Mouse (Mus musculus) C2C12 (cell line): ENCODE measurements around the gene Rab5c. TPM values are rescaled to one million over a fixed set of nuclear protein-coding genes. Genes with fewer than 3 reads are reported as not detected.

ENCODE experiments used
- H3K27me3 ChIP-seq: one replicate; pipeline ENCODE4 v1.6.1; 2011; ENCODE audit not compliant: control insufficient read depth, insufficient read depth, insufficient read length
- H3K36me3 ChIP-seq: one replicate; pipeline ENCODE4 v1.6.1; 2011; ENCODE audit not compliant: control insufficient read depth, insufficient read depth
- H3K4me3 ChIP-seq: one replicate; pipeline ENCODE4 v1.5.1; 2011; ENCODE audit warnings: mild to moderate bottlenecking, control low read depth; ENCODE audit not compliant: poor library complexity, insufficient read depth, severe bottlenecking
- H3K79me2 ChIP-seq: one replicate; pipeline ENCODE4 v1.6.1; 2011; ENCODE audit not compliant: control insufficient read depth, insufficient read depth
- H3K79me3 ChIP-seq: one replicate; pipeline ENCODE4 v1.6.1; 2011; ENCODE audit warnings: low read depth, control low read depth
- H3ac ChIP-seq: one replicate; pipeline ENCODE3; 2011; ENCODE audit warnings: low read depth; ENCODE audit not compliant: control insufficient read depth, insufficient read length
- CEBPB ChIP-seq: IDR thresholded peaks from one replicate; pipeline ENCODE4 v1.6.1; 2011; ENCODE audit warnings: low read depth, mild to moderate bottlenecking, control low read depth, moderate library complexity
- CTCF ChIP-seq: IDR thresholded peaks from one replicate; pipeline ENCODE4 v1.5.1; 2011; ENCODE audit not compliant: control insufficient read depth, insufficient read depth, insufficient read length
- FOSL1 ChIP-seq: IDR thresholded peaks from one replicate; pipeline ENCODE4 v1.8.0; 2011; ENCODE audit warnings: mild to moderate bottlenecking, low read length; ENCODE audit not compliant: poor library complexity, insufficient read depth, severe bottlenecking
- MAX ChIP-seq: IDR thresholded peaks from one replicate; pipeline ENCODE4 v1.6.1; 2011; ENCODE audit warnings: mild to moderate bottlenecking, control low read depth
- MYOD1 ChIP-seq: IDR thresholded peaks from one replicate; pipeline ENCODE4 v1.6.1; 2011; ENCODE audit warnings: low read depth; ENCODE audit not compliant: control insufficient read depth, insufficient read length
- MYOG ChIP-seq: IDR thresholded peaks from one replicate; pipeline ENCODE4 v1.6.1; 2011; ENCODE audit not compliant: control insufficient read depth, insufficient read length; ENCODE audit errors: extremely low read depth
- USF1 ChIP-seq: IDR thresholded peaks from one replicate; pipeline ENCODE4 v1.6.1; 2011; ENCODE audit warnings: low read depth, mild to moderate bottlenecking, control low read depth, moderate library complexity
- polyA plus RNA-seq: library from polyadenylated mRNA; unstranded; fragments of >200 nt; fragmentation: generic; extraction: Trizol; gene quantifications from one replicate; pipeline ENCODE4 v1.2.1, GENCODE M21; 2012; ENCODE audit warnings: missing spikeins

The Rab5c gene
- polyA plus RNA-seq, 1 experiment = 136 TPM

GRCm38 (mm10) chr11:100682526-100682925 lies 55.5 kb downstream of the Rab5c start:
- Histone ChIP-seq H3ac (no peak overlapping the region), H3K79me3 (no peaks in the 10 kb centered on the region), H3K4me3 (no peak overlapping the region), H3K36me3 (no peaks in the 10 kb centered on the region), H3K27me3 (peaks cover 30% of the 10 kb centered on the region), H3K79me2 (no peaks in the 10 kb centered on the region)
- TF ChIP-seq FOSL1 = no peak
- no peak for TF ChIP-seq MYOD1
- TF ChIP-seq MAX = no peak
- no peak for TF ChIP-seq USF1

GRCm38 (mm10) chr11:100681826-100682225 lies 56.2 kb downstream of the Rab5c start:
- no peak overlapping the region for H3ac ChIP-seq
- H3K79me2 ChIP-seq = no peaks in the 10 kb centered on the region
- H3K27me3 ChIP-seq = peaks cover 30% of the 10 kb centered on the region
- no peak for TF ChIP-seq MAX
- no peak for TF ChIP-seq MYOD1
- no peak for TF ChIP-seq CEBPB
- TF ChIP-seq FOSL1 = no peak
- H3K79me3 ChIP-seq = no peaks in the 10 kb centered on the region
- no peaks in the 10 kb centered on the region for H3K36me3 ChIP-seq
- no peak overlapping the region for H3K4me3 ChIP-seq

- no peaks in the 10 kb centered on the region for H3K79me2 ChIP-seq
- peaks cover 46% of the 10 kb centered on the region for H3K27me3 ChIP-seq
- H3K36me3 ChIP-seq = no peaks in the 10 kb centered on the region
- TF ChIP-seq CTCF (no peak), MAX (no peak), MYOD1 (no peak), CEBPB (no peak), MYOG (no peak)
- H3ac ChIP-seq = no peak overlapping the region
- no peak overlapping the region for H3K4me3 ChIP-seq
- H3K79me3 ChIP-seq = no peaks in the 10 kb centered on the region
Measured at GRCm38 (mm10) chr11:100677810-100678209, 60.2 kb downstream of the Rab5c start.

- Histone ChIP-seq H3K27me3 (peaks cover 44% of the 10 kb centered on the region), H3K4me3 (no peak overlapping the region), H3K79me3 (no peaks in the 10 kb centered on the region), H3K79me2 (no peaks in the 10 kb centered on the region), H3K36me3 (no peaks in the 10 kb centered on the region), H3ac (no peak overlapping the region)
- TF ChIP-seq CTCF (no peak), FOSL1 (no peak), MYOD1 (no peak), MYOG (no peak), CEBPB (no peak), USF1 (no peak), MAX (no peak)
Measured at GRCm38 (mm10) chr11:100673169-100673568, 64.8 kb downstream of the Rab5c start.

- Histone ChIP-seq H3K27me3 (peaks cover 44% of the 10 kb centered on the region), H3K79me3 (no peaks in the 10 kb centered on the region), H3K4me3 (no peak overlapping the region), H3ac (no peak overlapping the region), H3K36me3 (no peaks in the 10 kb centered on the region), H3K79me2 (no peaks in the 10 kb centered on the region)
- TF ChIP-seq MYOD1 (no peak), FOSL1 (no peak), CEBPB (no peak), MAX (no peak), MYOG (no peak), USF1 (no peak), CTCF (no peak)
Measured at GRCm38 (mm10) chr11:100671956-100672355, 66.1 kb downstream of the Rab5c start.

GRCm38 (mm10) chr11:100671049-100671448 lies 67.0 kb downstream of the Rab5c start:
- Histone ChIP-seq H3ac (no peak overlapping the region), H3K4me3 (no peak overlapping the region), H3K27me3 (peaks cover 39% of the 10 kb centered on the region), H3K36me3 (no peaks in the 10 kb centered on the region), H3K79me2 (no peaks in the 10 kb centered on the region), H3K79me3 (no peaks in the 10 kb centered on the region)
- TF ChIP-seq FOSL1 (no peak), MAX (no peak), MYOG (no peak)

Other genes with a start within 250 kb of the Rab5c start
- 86.6 TPM for gene Acly, start 210.2 kb downstream of the Rab5c start, polyA plus RNA-seq
- 0.06 TPM for gene Ttc25, start 192.6 kb downstream of the Rab5c start, polyA plus RNA-seq
- 10.2 TPM for gene Cnp, start 163.3 kb downstream of the Rab5c start, polyA plus RNA-seq
- 36.1 TPM for gene Nkiras2, start 119.0 kb downstream of the Rab5c start, polyA plus RNA-seq
- 89.7 TPM for gene Dnajc7, start 118.0 kb downstream of the Rab5c start, polyA plus RNA-seq
- not detected for gene Zfp385c, start 45.8 kb downstream of the Rab5c start, polyA plus RNA-seq
- gene Dhx58, start 33.9 kb downstream of the Rab5c start, polyA plus RNA-seq = 0.64 TPM
- 50.3 TPM for gene Kat2a, start 25.8 kb downstream of the Rab5c start, polyA plus RNA-seq
- gene Hspb9, start 24.4 kb downstream of the Rab5c start, polyA plus RNA-seq = 0.68 TPM
- not detected for gene Kcnh4, start 21.7 kb upstream of the Rab5c start, polyA plus RNA-seq
- gene Hcrt, start 24.7 kb upstream of the Rab5c start, polyA plus RNA-seq = not detected
- gene Ghdc, start 32.7 kb upstream of the Rab5c start, polyA plus RNA-seq = 5.5 TPM
- gene Stat5b, start 112.5 kb upstream of the Rab5c start, polyA plus RNA-seq = 2.4 TPM
- gene Stat5a, start 121.1 kb upstream of the Rab5c start, polyA plus RNA-seq = 13.3 TPM
- 36.1 TPM for gene Stat3, start 201.3 kb upstream of the Rab5c start, polyA plus RNA-seq
- 418 TPM for gene Cavin1, start 232.7 kb upstream of the Rab5c start, polyA plus RNA-seq